Mouse (Mus musculus): ENCODE data around the gene Ctdspl.

Gene Ctdspl

DNA sequence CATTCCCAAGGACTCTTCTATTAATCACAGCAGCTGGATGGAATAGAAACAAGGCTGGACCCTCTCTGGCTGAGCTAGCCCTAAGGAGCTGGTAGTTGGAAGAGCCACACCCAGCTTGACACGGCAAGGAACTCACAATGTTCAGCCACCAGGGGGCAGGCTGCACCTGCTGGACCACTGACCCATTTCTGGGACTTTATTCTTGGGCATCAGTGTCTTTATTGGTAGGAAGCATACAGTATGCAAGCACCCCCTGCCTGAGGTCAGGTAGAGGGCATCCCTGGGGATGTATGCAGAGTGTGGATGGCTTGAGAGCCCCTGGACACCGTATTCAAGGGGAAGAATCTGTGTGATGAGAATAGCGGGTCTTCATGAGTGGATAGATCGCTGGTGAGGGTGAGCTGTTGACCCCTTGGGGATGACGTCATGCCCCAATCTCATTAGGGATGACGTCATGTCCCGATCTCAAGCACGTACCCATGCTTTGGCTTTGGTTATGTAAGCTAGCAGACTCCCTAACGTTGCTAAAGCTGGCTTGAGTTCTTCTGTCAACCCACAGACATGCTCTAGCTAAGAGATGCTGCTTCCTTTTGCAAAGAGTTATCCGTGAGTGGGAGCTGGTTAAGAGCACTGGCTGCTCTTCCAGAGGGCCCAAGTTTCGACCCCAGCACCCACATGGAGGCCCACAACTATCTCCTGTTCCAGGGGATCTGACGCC, 5.3 kb upstream of the Ctdspl start:
- DNase-seq: peak; percentile 88

DNA sequence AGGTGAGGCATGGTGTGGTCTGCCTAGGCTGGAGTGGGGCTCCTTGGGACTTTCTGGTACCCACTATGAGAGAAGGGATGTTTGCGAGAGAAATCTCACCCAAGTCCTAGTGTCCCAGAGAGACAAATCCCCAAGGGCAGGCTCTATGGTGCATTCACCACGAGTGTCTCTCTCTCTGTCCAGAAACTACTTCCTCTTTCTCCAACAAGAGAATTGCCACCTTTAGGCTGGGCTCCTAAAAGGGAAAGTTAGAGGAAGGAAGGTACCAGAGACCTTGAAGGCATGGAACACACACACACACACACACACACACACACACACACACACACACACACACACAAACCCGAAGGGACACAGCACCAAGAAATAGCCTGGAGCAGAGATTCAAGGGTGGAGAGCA, 4.3 kb upstream of the Ctdspl start:
- DNase-seq: no peak

DNA sequence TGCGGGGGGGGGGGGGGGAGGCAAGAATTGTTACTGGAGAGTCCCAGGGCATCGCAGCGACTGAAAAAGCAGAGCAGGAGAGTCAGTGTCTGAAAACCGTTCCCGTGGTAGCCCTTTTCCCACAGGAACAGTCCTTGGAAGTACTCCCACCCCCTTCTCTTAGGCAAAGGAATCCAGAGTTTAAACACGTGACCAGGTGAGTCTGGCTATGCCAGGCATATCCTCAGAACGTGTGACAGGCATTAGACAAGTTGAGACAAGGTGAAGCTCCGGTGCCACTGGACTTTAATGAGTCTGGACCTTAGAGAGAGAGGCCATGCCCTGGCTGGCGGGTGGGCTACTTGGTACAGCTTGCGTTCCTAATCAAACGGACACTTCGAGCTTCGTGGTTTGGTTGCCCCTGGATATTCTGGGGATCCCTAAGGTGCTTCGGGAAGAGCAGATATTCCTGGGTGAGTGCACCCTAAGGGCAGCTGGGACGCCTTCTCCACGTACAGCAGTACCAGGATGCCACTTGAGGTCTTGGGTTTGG, 1.6 kb upstream of the Ctdspl start:
- no peak for DNase-seq

DNA sequence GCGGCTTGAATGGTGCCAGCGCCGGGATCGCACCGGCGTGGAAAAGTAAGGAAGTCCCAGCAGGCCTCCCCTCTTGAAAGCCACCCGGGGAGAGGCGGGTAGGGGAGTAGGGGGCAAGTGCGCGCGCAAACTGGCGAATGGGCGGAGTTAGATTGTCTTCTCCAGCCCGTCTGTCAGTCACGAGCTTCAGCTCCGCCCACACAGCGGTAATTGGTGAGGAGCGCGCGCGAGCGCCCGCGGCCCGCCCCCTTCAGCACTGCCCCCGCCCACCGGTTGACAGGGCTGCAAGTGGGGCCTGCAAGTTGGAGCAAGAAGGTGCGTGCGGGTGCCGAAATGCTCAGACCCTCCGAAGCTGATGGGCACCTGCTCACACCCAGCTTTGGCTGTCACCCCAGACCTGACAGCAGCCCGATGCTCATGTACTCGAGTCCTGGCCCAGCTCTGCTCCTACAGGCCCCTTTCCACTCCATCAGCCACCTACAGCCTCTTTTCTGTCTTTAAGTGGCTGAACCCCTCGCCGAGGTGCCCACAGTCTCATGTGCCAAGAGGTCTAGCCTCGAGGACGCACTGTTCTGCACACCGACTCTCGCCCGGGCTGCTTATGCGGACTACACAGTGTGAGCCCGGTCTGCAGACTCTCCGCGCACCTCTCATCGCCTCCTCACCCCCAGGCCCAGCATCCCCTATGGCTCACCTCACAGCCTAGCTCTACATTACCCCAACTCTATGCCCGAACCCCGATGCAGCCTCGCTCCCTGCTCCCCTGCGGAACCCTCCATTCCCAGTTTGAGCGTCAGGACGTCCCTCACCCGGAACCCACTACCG, 755 bp upstream of the Ctdspl start:
- peak; percentile 97 for DNase-seq

DNA sequence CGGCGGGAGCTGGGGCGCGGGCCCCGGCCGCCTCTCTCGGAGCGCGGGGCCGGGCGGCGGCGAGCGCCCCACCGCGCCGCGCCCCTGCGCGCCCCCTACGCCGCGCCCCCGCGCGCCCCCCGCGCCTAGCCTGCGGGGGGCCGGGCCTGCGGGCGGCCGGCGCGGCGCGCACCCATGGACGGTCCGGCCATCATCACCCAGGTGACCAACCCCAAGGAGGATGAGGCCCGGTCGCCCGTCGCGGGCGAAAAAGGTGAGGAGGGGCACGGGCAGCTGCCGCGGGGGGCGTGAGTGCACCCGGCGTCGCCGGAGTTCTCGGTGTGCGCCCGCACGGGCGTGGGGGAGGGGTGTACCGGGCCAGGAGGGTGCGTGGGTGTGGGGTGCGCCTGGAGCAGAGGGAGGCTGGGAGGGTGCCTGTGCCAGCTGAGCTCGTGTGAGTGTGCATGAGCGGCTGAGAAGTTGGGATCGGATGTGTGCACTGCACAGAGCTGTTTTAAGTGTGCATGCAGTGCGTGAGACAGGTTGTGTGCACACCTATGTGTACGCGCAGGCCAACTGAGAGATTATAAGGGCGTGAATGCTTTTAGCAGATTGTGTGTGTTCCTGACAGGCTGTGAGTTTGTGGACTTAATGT, 552 bp downstream of the Ctdspl start:
- peak; percentile 67 for DNase-seq

DNA sequence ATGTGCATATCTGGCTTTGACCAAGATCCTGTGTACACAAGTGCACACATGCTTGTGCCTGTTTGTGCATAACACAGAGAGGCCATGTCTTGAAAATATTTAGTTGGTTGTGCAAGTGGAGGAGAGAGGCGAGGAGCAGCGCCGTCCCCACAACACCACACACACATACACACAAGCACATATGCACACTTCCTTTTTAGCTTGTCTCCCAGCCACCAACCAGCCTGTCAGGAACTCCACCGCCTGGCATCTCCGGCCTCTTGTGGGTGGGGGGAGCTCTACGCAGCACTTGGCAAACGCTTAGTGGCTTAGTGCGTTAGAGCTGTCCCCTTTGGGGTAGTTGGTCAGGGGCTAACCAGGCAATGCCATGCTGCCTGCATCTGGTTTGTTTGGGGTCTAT, 1.2 kb downstream of the Ctdspl start:
- DNase-seq: peak; percentile 27

DNA sequence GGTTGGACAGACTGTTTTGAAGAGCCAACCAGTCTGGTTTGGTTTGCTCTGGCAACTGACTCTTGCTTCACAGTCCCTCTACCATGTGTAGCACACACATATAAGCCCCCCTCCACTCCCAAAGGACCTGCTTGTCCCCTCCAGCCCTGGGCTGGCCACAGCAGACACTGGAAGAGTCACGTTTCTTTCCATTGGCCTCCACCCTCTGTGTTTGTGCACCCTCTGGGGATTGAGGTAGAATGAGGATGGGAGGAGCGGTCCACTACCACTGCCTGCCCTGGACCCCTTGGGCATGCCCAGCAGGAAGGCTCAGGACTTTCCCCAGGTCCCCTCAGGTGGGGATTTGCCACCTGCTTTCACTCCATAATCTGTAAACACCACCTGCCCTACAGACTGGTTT, 1.8 kb downstream of the Ctdspl start:
- DNase-seq: no peak

DNA sequence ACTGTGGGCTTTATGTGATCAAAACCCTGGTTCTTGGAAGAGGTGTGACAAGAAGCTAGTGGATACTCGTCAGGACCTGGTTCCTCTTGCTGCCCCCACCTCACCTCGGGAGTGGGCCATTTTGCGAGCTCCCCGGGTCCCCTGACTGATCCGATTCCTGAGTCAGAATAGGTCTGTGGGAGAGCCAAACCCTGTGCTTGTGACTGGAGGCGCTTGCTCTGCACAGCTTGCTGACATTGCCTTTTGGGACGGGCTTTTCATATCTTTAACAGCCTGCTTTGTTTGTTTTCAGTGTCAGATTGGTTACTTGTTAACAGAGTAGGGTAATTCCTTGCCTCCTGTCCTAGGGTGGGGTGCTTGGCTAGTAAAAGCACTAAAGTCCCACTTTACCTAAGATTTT, 2.4 kb downstream of the Ctdspl start:
- DNase-seq: no peak

DNA sequence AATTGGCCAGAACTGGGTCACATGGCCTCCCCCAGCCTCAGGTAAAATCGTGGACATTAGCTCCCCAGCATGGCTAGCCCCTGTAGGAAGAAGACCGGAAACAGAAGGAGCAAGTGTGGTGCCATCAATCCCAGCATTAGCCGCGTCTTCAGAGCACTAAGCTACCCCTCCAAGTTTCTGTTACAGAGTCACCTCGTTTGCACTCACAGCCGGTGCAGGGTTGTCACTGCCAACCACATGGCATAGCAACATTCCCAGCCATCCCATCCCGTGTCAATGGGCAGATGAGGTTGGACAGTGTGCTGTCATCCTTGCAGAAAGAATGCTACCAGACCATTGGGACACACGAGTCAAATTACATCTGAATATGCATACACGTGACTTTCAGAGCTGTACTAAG, 4.4 kb downstream of the Ctdspl start:
- DNase-seq: peak; percentile 52

DNA sequence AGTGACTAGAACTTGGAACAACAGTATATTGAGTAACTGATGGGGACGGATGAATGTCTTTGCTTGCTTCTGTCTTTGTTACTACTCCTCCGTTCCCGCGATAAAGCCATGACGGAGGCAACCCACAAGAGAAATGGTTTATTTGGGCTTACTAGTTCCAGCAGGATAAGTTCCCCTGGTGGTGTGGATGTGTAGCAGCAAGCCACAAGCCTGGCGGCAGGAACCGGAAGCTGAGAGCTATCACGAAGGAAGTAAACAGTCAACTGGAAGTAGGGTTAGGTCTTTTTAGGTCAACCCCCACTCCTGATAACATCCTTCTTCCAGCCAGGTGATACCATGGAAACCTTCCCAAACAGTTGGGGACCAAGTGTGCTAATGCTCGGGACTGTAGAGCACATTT, 7.5 kb downstream of the Ctdspl start:
- no peak for DNase-seq

DNA sequence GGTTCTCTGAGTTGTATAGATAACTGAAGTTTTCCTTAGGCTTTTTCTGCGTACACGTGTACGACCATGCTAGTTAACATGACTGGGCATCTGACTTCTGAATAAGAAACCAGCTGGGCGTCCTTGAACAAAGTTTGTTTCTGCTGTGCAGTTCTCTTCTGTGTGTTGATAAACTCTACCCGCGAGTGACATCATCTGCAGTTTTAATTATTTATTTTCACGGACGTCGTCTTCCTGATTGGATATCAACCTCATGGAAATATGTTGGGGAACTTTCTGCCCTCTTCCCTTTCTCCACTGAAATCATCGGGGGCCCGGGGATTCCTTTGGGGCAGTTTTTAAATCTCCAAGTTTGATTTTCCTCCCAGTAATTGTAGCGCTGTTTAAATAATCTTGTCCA, 8.1 kb downstream of the Ctdspl start:
- DNase-seq: no peak

DNA sequence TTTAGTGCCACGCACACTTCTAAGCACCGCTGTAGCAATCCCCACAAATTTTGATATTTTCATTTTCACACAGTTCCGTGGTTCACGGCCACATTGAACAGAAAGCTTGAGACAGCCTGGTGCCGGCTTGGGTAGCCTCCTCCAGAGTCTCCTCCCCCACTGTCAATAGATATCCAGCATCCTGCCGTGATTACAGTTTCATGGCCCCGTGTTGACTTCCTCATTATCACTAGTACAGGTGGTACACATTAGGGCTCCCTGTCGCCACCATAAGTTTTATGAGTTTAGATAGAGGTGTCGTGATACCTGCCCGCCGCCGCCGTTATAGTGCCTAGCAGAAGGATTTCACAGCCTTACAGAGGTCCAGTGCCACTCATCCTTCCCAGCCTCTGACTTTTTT, 8.8 kb downstream of the Ctdspl start:
- no peak for DNase-seq

DNA sequence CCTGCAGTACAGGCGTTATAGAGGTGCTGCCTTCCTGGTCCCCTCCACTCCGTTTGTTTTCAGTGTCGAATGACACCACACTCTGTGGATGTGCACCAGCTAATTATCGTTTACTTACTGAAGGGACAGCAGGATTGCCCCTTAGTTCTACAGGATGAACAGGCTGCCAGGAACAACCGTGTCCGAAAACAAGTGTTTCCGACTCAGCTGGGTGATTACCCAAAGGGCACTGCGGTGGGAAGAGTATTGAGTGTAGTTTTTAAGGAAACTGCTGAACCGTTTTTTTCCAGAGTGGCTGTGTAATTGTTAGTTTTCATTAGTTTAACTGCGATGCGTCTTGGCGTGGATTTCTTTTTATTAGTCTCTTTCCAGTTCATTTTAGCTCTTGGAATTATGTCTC, 9.8 kb downstream of the Ctdspl start:
- no peak for DNase-seq

DNA sequence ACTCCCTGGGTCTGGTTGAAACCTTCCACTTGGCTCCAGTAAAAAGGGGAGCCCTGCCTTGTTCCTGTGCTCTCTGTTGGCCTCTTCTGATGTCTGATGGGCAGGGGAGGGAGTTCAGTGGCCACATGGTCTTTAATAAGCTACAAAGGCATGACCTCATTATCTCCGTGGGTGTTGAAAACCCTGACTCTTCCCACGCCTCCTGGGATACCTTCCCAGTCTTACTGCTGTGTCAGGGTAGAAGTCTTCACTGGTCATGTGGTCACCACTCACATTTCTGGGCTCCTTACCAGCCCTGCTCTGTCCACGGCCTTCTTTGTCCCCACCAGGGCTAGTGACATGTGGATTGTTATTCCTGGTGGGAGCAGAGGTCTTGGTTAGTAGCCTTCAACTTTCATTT, 11.3 kb downstream of the Ctdspl start:
- peak; percentile 63 for DNase-seq

DNA sequence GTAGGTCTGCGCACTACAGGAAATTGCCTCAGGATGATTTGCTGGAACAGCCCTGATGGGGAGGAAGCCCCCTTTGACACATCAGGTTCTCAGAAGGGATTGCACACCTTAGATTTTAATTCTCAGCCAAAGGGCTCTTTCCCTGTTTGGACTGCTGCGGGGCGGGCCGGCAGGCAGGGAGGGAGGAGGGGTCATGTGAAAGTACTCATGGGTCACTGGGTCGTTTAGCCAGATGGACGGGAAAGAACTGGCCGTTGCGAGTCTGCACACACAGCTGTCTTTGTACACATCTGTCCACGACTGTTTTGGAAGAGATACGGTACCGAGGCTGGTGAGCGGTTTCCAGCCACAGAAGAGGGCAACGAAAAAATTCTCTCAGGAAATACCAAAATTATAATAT, 13.2 kb downstream of the Ctdspl start:
- peak; percentile 55 for DNase-seq

DNA sequence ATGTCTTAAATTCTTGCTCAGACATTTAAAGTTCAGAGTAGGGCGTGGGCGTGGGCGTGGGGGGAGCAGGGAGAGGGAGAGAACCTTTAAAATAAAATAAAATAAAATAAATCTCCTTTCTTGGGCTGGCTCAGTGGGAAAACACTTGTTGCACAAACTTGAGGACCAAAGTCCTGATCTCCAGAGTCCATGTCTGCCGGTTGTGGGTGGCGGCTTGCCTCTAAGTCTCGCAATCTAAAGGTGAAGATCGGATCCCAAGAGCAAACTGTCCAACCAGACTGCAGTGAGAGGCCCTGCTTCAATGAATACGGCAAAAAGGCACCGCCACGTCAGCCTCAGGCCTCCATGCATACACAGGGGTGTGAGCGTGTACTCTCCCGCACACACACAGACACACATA, 13.6 kb downstream of the Ctdspl start:
- DNase-seq: no peak

DNA sequence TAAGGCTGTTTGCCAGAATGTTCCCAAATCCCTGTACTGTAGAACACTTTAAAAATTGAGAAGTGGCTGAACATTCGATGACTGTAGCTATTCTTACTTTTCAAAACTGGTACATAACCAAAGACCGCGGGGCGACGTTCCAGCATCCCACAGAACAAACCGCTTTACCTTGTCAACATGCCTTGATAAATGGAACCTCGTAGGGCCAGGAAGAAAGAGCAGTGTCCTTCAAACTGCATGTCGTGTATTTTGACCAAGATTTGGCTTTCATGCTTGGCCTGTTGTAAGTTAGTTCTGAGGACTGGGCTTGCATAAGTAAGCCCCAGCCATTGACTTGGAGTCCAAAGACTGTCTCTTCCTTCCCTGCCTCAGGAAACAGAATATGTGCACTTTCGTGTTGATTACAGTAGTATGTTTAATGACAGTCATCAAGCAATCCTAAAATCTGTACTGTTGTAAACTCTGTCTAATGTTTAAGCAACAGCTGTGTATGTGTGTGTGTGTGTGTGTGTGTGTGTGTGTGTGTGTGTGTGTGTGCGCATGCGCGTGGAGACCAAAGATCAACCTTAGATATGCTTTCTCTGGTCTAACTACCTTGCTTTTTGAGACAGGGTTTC, 14.4 kb downstream of the Ctdspl start:
- no peak for DNase-seq

DNA sequence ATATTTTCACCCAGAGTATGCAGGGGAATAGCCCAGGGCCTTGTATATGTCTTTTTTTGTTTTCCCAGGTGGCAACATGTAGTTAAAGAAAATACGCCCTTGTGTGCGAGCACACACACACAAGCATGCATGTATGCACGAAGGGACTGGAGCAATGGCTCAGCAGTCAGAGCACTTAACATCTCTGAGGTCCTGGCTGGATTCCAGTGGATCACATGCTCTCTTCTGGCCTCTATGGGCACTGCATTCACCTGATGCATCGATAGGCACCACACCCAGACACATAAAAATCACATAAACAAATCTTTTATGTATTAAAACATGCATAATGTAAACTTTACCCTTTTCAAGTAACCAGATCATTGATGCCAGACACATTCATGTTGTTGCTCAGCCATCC, 15.8 kb downstream of the Ctdspl start:
- no peak for DNase-seq

DNA sequence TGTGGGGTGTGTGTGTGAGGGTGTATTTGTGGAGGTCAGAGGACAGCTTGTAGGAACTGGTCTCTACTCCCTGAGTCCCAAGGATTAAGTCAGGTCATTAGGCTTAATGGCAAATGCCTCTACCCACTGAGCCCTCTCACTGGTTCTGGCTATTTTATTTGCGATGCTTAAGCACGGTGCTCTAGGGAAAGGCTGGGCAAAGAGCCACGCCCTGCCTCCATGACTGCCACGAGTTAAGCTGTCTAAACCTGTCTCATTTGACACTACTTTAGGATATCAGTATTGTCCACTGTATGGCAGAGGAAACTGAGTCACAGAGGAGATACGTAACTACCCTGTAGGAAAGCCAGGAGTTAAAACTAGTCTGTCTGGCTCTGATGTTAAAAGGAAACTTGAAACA, 17.7 kb downstream of the Ctdspl start:
- no peak for DNase-seq

DNA sequence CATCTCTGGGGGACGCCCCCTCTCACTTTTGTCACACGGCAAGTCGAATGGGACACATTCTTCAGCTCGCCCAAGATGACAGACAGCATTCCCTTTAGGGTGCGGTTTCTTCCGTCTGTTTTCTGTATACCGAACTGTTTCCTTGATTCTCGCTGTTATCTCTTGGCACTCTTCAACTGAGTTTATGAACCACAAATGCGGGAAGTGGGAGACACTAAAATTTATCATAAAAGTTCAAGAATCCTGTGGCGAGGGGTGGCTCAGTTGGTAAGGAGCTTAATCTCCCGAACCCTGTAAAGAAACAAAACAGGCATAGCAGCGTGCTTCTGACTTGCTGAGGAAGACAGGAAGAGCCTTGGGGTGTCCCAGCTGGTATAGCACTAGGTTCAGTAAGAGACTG, 18.1 kb downstream of the Ctdspl start:
- no peak for DNase-seq

DNA sequence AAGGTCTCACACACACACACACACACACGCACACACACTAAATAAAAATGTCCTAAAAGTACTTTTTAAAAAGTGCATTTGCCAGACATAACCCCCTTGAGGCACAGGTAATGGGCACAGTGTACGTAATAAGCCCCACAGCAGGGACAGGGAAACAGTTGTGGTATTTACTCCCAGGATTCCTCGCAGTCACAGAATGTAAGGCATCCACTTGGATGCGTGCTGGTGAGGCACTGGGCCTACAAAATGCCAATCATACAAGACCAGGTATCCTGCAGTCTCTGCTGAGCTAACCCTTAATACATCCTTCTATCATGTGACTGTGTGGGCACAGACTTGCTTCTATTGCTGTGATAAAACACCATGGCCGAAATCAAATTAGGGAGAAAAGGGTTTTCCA, 22.2 kb downstream of the Ctdspl start:
- DNase-seq: no peak

DNA sequence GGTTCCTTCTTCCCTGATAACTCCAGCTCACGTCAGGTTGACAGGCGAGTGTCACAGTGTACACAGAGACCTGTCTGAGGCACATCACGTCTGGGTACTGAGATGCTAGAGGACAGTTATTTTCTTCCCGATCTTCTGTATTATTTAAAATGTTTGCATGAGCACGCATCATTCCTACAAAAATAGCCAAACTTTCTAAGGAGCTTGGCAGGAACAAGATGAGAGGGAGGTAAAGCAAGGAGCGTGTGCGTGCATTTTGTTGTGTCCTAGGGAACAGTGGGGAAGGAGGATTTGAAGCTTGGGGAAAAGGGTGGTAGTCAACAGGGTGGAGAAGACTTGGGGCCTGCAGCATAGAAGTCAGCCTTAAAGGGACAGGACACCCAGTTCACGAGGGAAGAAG, 22.9 kb downstream of the Ctdspl start:
- no peak for DNase-seq

DNA sequence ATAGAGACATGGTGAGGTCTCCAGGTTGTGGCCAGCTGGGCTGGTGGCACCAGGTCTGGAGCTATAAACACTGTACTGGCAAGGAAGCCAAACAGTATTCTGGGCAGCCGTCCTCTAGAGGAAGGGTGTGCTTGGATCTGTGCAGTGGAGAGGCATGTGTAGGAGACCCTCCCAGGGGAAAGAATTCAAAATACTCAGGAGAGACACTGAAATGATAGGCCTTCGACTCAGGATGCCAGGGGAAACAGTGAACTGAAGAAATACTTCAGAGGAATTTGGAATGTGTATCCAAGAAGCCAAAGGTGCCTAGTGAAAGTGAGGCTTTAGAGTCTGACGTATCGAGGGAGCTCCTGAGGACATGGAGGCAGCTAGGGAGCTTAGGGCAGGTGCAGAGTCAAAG, 23.4 kb downstream of the Ctdspl start:
- DNase-seq: no peak
